Mouse (Mus musculus) kidney, embryonic 15.5 days (tissue): ENCODE measurements around the gene Sft2d1. TPM values are rescaled to one million over a fixed set of nuclear protein-coding genes. Genes with fewer than 3 reads are reported as not detected.
A peak's percentile ranks its signal among the peaks of the same experiment; 100 is the strongest.

Experiments
- ATAC-seq: fragments of 200-750 bp; cut with Nextera tagmentation; replicated peaks from 2 replicates; pipeline ENCODE4 v1.8.0; 2017; ENCODE audit warnings: moderate TSS enrichment; ENCODE audit not compliant: low FRiP score
- H3K27ac ChIP-seq: fragments of 300-500 bp; sonication (generic); 2 replicates; pipeline ENCODE4 v1.5.1; 2015; ENCODE audit warnings: mild to moderate bottlenecking, inconsistent platforms
- H3K27me3 ChIP-seq: fragments of 300-500 bp; sonication (generic); 2 replicates; pipeline ENCODE4 v1.6.1; 2015; ENCODE audit warnings: inconsistent platforms
- H3K36me3 ChIP-seq: fragments of 300-500 bp; sonication (generic); 2 replicates; pipeline ENCODE4 v1.6.1; 2015; ENCODE audit warnings: inconsistent platforms
- H3K4me1 ChIP-seq: fragments of 300-500 bp; sonication (generic); 2 replicates; pipeline ENCODE4 v1.6.1; 2015; ENCODE audit warnings: inconsistent platforms
- H3K4me2 ChIP-seq: fragments of 300-500 bp; sonication (generic); 2 replicates; pipeline ENCODE4 v1.6.1; 2015; ENCODE audit warnings: moderate library complexity, mild to moderate bottlenecking, inconsistent platforms
- H3K4me3 ChIP-seq: fragments of 300-500 bp; sonication (generic); replicated peaks from 2 replicates; pipeline ENCODE4 v1.5.1; 2015; ENCODE audit warnings: mild to moderate bottlenecking, inconsistent platforms
- H3K9ac ChIP-seq: fragments of 300-500 bp; sonication (generic); 2 replicates; pipeline ENCODE4 v1.6.1; 2015; ENCODE audit warnings: mild to moderate bottlenecking, inconsistent platforms
- H3K9me3 ChIP-seq: fragments of 300-500 bp; sonication (generic); replicated peaks from 2 replicates; pipeline ENCODE4 v1.6.1; 2016; ENCODE audit warnings: inconsistent platforms
- WGBS: fragments of 180-500 bp; shearing (Covaris S2); methylation state at CpG from one replicate; pipeline ENCODE4 v1.1.7; 2015; ENCODE audit warnings: mixed read lengths; 5-methylcytosine and 5-hydroxymethylcytosine counted together
- polyA plus RNA-seq: library from polyadenylated mRNA; unstranded; fragments of >200 nt; fragmentation: Nextera tagmentation; extraction: Ambion mirVana; gene quantifications from 2 replicates; pipeline ENCODE4 v1.2.1, GENCODE M21; 2015

Gene Sft2d1
- polyA plus RNA-seq, 1 experiment from 2014 or later: 77.8 TPM

DNA sequence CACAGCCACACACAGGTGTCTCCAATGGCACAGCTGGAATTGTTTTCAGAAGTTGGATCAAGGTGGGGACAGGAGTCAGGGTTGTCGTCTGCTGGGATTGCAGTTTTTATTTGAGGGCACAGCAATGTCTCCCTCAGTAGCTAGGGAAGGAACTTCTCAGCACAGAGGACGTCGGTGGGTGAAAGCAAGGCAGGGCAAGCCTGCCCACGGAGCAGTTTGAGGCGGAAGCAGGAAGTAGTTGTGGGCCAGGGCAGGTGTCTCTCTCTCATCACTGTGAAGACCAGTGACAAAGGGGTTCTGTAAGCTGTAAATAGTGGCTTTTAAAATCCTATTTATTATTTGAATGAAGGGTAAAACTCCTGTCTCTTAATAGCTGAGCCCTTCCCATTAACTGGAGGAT lies 31.8 kb downstream of the Sft2d1 start:
- H3K4me1 ChIP-seq: peaks cover 26% of the 10 kb centered on the region

GRCm38 (mm10) chr17:8343416-8343815 lies 32.5 kb downstream of the Sft2d1 start:
- 0 out of 2 replicates have a peak overlapping the region, but pooled peaks have one; percentile 23 for H3K4me2 ChIP-seq
- H3K4me1 ChIP-seq: peaks cover 26% of the 10 kb centered on the region
- WGBS: 56% methylated on average over 6 of the region's 6 CpGs
- peaks cover 48% of the 10 kb centered on the region for H3K27me3 ChIP-seq
- no peak overlapping the region for H3K27ac ChIP-seq
- no peaks in the 10 kb centered on the region for H3K9me3 ChIP-seq
- ATAC-seq: no peak
- no peaks in the 10 kb centered on the region; the same call in 1 of the 2 replicates for H3K36me3 ChIP-seq
- no peak overlapping the region for H3K4me3 ChIP-seq
- H3K9ac ChIP-seq: no peak overlapping the region

More for the DNA sequence above, 31.8 kb downstream of the Sft2d1 start:
- H3K36me3 ChIP-seq: no peaks in the 10 kb centered on the region; the same call in 1 of the 2 replicates
- H3K4me3 ChIP-seq: no peak overlapping the region
- WGBS: 44% methylated on average over 5 of the region's 5 CpGs
- peaks cover 50% of the 10 kb centered on the region for H3K27me3 ChIP-seq
- H3K27ac ChIP-seq: no peak overlapping the region
- no peak for ATAC-seq
- no peak overlapping the region for H3K4me2 ChIP-seq
- no peaks in the 10 kb centered on the region for H3K9me3 ChIP-seq
- H3K9ac ChIP-seq: no peak overlapping the region

GRCm38 (mm10) chr17:8347765-8348285 lies 36.9 kb downstream of the Sft2d1 start:
- no peaks in the 10 kb centered on the region for H3K9me3 ChIP-seq
- no peak for ATAC-seq
- peaks cover 4% of the 10 kb centered on the region; the same call in 1 of the 2 replicates for H3K27me3 ChIP-seq
- no peak overlapping the region for H3K4me3 ChIP-seq
- no peak overlapping the region for H3K4me2 ChIP-seq
- H3K27ac ChIP-seq: no peak overlapping the region
- no peak overlapping the region for H3K9ac ChIP-seq
- H3K36me3 ChIP-seq: no peaks in the 10 kb centered on the region
- H3K4me1 ChIP-seq: peaks cover 4% of the 10 kb centered on the region; the same call in 1 of the 2 replicates
- WGBS: 88% methylated on average over 5 of the region's 5 CpGs

GRCm38 (mm10) chr17:8348941-8349340 lies 38.0 kb downstream of the Sft2d1 start:
- H3K36me3 ChIP-seq: no peaks in the 10 kb centered on the region
- no peak overlapping the region for H3K9ac ChIP-seq

GRCm38 (mm10) chr17:8351088-8351487 lies 40.2 kb downstream of the Sft2d1 start:
- no peaks in the 10 kb centered on the region for H3K4me1 ChIP-seq
- no peaks in the 10 kb centered on the region for H3K36me3 ChIP-seq
- no peak overlapping the region for H3K27ac ChIP-seq
- no peaks in the 10 kb centered on the region for H3K9me3 ChIP-seq
- no peak overlapping the region for H3K4me2 ChIP-seq
- H3K4me3 ChIP-seq: no peak overlapping the region
- no peak for ATAC-seq
- WGBS: 77% methylated on average over 7 of the region's 7 CpGs
- H3K27me3 ChIP-seq: no peaks in the 10 kb centered on the region
- no peak overlapping the region for H3K9ac ChIP-seq

More at GRCm38 (mm10) chr17:8348941-8349340, 38.0 kb downstream of the Sft2d1 start:
- 82% methylated on average over 4 of the region's 4 CpGs for WGBS
- no peak overlapping the region for H3K4me3 ChIP-seq
- H3K27ac ChIP-seq: no peak overlapping the region
- H3K27me3 ChIP-seq: 0 out of 2 replicates have a peak, but pooled peaks cover 3% of the 10 kb centered on the region
- no peak for ATAC-seq
- no peaks in the 10 kb centered on the region for H3K4me1 ChIP-seq
- H3K9me3 ChIP-seq: no peaks in the 10 kb centered on the region
- H3K4me2 ChIP-seq: no peak overlapping the region

- ATAC-seq: no peak
- WGBS: 83% methylated on average over 6 of the region's 6 CpGs
Observed at GRCm38 (mm10) chr17:8355692-8356091, 44.8 kb downstream of the Sft2d1 start, which contains the start of gene T2. Gene T2 (plus strand): TSS chr17:8355992.

GRCm38 (mm10) chr17:8357498-8357897 lies 46.6 kb downstream of the Sft2d1 start:
- Histone ChIP-seq H3K36me3 (no peaks in the 10 kb centered on the region), H3K4me1 (peaks cover 6% of the 10 kb centered on the region), H3K27me3 (0 out of 2 replicates have a peak, but pooled peaks cover 4% of the 10 kb centered on the region), H3K4me3 (no peak overlapping the region), H3K9ac (no peak overlapping the region), H3K9me3 (no peaks in the 10 kb centered on the region), H3K27ac (no peak overlapping the region), H3K4me2 (no peak overlapping the region)
- WGBS: 84% methylated on average over 6 of the region's 6 CpGs
- ATAC-seq: no peak

More at GRCm38 (mm10) chr17:8355692-8356091, 44.8 kb downstream of the Sft2d1 start, which contains the start of gene T2:
- Histone ChIP-seq H3K9ac (no peak within 1 kb of the TSS), H3K27me3 (no peaks in the 10 kb centered on the region), H3K4me3 (no peak within 1 kb of the TSS), H3K9me3 (no peaks in the 10 kb centered on the region), H3K36me3 (no peaks in the 10 kb centered on the region), H3K27ac (no peak within 1 kb of the TSS), H3K4me1 (no peaks in the 10 kb centered on the region), H3K4me2 (no peak within 1 kb of the TSS)

DNA sequence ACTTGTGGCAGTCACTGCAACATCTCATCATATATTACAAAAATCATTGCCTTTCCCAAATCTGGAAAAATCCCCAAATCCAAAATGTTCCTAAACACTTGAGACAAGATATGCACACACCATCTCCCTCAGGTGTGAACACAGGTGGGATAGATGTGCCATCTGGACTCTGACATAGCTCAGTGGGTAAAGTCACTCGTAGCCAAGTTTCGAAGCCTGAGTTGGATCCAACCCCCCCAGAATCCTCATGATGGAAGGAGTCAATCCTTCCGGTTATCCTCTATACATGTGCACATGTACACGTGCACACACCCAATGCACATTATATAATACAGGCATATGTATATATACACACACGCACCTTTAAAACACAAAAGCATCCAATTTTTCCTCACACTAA lies 50.0 kb downstream of the Sft2d1 start:
- Histone ChIP-seq H3K27me3 (0 out of 2 replicates have a peak, but pooled peaks cover 6% of the 10 kb centered on the region), H3K4me2 (no peak overlapping the region), H3K4me3 (no peak overlapping the region), H3K27ac (no peak overlapping the region), H3K4me1 (peaks cover 14% of the 10 kb centered on the region), H3K9me3 (no peaks in the 10 kb centered on the region), H3K9ac (no peak overlapping the region), H3K36me3 (no peaks in the 10 kb centered on the region)
- no peak for ATAC-seq
- 93% methylated on average over 5 of the region's 5 CpGs for WGBS

DNA sequence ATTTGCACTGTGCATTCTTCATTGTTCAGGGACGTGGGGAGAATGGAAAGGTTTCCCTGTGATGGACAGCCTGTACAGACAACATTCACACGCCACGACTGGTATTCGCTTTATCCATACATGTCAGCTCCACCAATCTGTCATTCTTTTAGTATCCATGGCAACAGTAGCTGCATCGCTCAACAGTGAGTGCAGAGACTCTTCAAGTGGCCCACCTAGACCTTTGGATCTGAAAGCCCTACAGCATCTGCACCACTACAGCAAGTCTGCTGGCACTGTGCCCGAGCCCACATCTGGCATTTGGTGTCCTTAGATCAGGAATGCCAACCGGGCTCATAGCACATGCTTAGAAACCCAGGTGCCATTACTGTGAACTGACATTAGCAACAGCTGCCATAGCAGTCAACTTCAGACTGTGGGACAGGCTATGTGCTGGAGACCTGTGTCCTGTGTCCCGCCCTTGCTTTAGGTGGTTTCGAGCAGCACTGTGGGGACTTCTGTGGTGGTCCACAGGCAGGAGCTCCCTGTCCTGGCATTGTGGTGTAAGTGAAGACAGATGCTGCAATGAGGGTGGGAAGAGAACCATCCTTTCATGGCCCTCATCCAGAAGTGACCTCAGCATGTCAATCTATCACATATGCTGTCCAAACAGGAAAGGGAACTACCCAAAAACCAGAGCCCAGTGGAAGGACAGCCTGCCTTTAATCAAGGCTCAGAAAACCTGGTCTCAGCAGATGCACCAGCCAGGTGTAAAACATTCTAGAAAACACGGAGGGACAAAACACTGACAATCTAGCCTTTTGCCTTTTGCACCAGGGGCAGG lies 50.6 kb downstream of the Sft2d1 start:
- H3K9ac ChIP-seq: no peak overlapping the region
- H3K4me3 ChIP-seq: no peak overlapping the region
- no peak for ATAC-seq
- H3K27ac ChIP-seq: no peak overlapping the region
- no peaks in the 10 kb centered on the region for H3K36me3 ChIP-seq
- WGBS: 78% methylated on average over 10 of the region's 10 CpGs
- H3K27me3 ChIP-seq: 0 out of 2 replicates have a peak, but pooled peaks cover 6% of the 10 kb centered on the region
- no peak overlapping the region for H3K4me2 ChIP-seq
- H3K9me3 ChIP-seq: no peaks in the 10 kb centered on the region
- H3K4me1 ChIP-seq: peaks cover 14% of the 10 kb centered on the region

DNA sequence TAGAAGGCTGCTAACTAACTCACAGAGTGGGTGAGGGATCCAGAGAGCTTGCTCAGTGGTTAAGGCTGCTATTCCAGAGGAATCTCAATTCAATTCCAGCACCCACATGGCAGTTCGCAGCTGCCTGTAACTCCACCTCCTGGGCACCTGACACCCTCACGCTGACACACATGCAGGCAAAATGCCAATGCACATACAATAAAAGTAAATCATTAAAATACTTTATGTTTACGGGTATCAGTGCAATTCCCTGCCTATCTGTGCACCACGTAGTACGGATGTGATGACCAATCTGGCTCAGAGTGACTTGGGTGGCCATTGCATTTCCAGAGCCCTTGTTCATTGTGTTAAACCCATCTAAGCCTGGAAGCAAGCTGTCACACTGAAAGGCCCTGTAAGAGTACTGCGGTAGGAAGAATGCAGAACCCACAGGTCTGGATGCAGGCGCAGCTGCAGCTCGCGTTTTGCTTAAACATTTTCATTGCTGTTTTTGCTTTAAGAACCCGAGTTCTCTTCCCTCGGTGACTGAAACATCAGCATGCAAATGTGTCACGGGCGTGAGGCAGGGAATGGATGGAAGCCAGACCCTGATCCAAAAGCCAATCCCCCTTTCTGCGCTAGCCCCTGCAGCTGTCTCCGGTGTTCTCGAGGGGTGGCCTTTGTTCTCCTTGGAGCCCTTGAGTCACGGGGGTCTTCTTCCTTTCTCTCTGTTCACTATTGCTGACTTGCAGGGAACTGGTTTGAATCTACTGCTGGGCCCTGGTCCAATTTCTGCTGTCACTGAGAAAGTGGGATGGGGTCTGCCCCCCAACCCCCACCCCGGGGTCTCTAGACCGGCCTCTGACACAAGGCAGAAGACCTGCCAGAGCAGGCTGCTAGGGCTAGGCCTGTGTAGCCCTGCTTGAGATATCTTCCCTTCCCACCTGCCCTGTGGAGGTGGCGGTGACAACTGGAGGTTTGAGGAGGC lies 56.9 kb downstream of the Sft2d1 start:
- H3K27me3 ChIP-seq: 0 out of 2 replicates have a peak, but pooled peaks cover 3% of the 10 kb centered on the region

GRCm38 (mm10) chr17:8368570-8368969 lies 57.7 kb downstream of the Sft2d1 start:
- WGBS: 50% methylated on average over 8 of the region's 8 CpGs
- no peak for ATAC-seq
- no peak overlapping the region for H3K27ac ChIP-seq

More for the DNA sequence above, 56.9 kb downstream of the Sft2d1 start:
- Histone ChIP-seq H3K9me3 (no peaks in the 10 kb centered on the region), H3K9ac (no peak overlapping the region), H3K4me1 (peaks cover 36% of the 10 kb centered on the region), H3K4me3 (no peak overlapping the region), H3K27ac (no peak overlapping the region), H3K36me3 (no peaks in the 10 kb centered on the region), H3K4me2 (no peak overlapping the region)
- no peak for ATAC-seq
- 29% methylated on average over 20 of the region's 20 CpGs for WGBS

More at GRCm38 (mm10) chr17:8368570-8368969, 57.7 kb downstream of the Sft2d1 start:
- Histone ChIP-seq H3K27me3 (0 out of 2 replicates have a peak, but pooled peaks cover 3% of the 10 kb centered on the region), H3K4me3 (no peak overlapping the region), H3K9me3 (no peaks in the 10 kb centered on the region), H3K4me2 (no peak overlapping the region), H3K9ac (no peak overlapping the region), H3K36me3 (no peaks in the 10 kb centered on the region), H3K4me1 (peaks cover 32% of the 10 kb centered on the region)
